Mouse (Mus musculus): ENCODE data around the gene Hsdl1.

The Hsdl1 gene

GRCm38 (mm10) chr8:119574437-119575365 is at the start of gene Hsdl1, which contains the start of gene Dnaaf1:
Hsdl1 (minus strand) TSS chr8:119575183.
Dnaaf1 (plus strand) TSS chr8:119575235.
- peak; percentile 94 to 95 for DNase-seq (ENCODE audit: low spot score in 2 of 2)

- DNase-seq (ENCODE audit: low spot score in 2 of 2): no peak
These were observed 48.8 kb upstream of the Hsdl1 start for GRCm38 (mm10) chr8:119623744-119624143.

- DNase-seq (ENCODE audit: low spot score in 2 of 2): no peak
These were observed 48.1 kb upstream of the Hsdl1 start for GRCm38 (mm10) chr8:119623061-119623460.

- no peak for DNase-seq (ENCODE audit: low spot score in 2 of 2)
These were observed 47.6 kb upstream of the Hsdl1 start for GRCm38 (mm10) chr8:119622555-119622954.

- peak; percentile 21 to 24 for DNase-seq (ENCODE audit: low spot score in 2 of 2)
These were observed 46.0 kb upstream of the Hsdl1 start for GRCm38 (mm10) chr8:119620848-119621465.

GRCm38 (mm10) chr8:119620116-119620840 is 45.3 kb upstream of the Hsdl1 start:
- DNase-seq (ENCODE audit: low spot score in 2 of 2): no peak

- no peak for DNase-seq (ENCODE audit: low spot score in 2 of 2)
These were observed 43.9 kb upstream of the Hsdl1 start for GRCm38 (mm10) chr8:119618887-119619286.

- peak; percentile 24 to 39 for DNase-seq (ENCODE audit: low spot score in 2 of 2)
These were observed 42.6 kb upstream of the Hsdl1 start for GRCm38 (mm10) chr8:119617586-119617985.

- no peak for DNase-seq (ENCODE audit: low spot score in 2 of 2)
These were observed 41.8 kb upstream of the Hsdl1 start for GRCm38 (mm10) chr8:119616811-119617210.

- no peak for DNase-seq (ENCODE audit: low spot score in 2 of 2)
These were observed 41.4 kb upstream of the Hsdl1 start for GRCm38 (mm10) chr8:119616358-119616757.

- no peak for DNase-seq (ENCODE audit: low spot score in 2 of 2)
These were observed 40.1 kb upstream of the Hsdl1 start for GRCm38 (mm10) chr8:119615096-119615495.

GRCm38 (mm10) chr8:119612471-119612870 is 37.5 kb upstream of the Hsdl1 start, which contains the start of gene Adad2:
Adad2 (plus strand) TSS chr8:119612747.
- no peak for DNase-seq (ENCODE audit: low spot score in 2 of 2)

GRCm38 (mm10) chr8:119606224-119606623 is 31.2 kb upstream of the Hsdl1 start:
- DNase-seq (ENCODE audit: low spot score in 2 of 2): no peak

GRCm38 (mm10) chr8:119604996-119605395 is 30.0 kb upstream of the Hsdl1 start, which contains the start of gene Taf1c:
Taf1c (minus strand) TSS chr8:119605222.
- DNase-seq (ENCODE audit: low spot score in 2 of 2): peak; percentile 85 to 93

GRCm38 (mm10) chr8:119604398-119604803 is 29.4 kb upstream of the Hsdl1 start:
- no peak for DNase-seq (ENCODE audit: low spot score in 2 of 2)

GRCm38 (mm10) chr8:119603771-119604170 is 28.8 kb upstream of the Hsdl1 start:
- DNase-seq (ENCODE audit: low spot score in 2 of 2): no peak

- no peak for DNase-seq (ENCODE audit: low spot score in 2 of 2)
These were observed 16.5 kb upstream of the Hsdl1 start for GRCm38 (mm10) chr8:119591456-119591855.

GRCm38 (mm10) chr8:119590348-119590747 is 15.4 kb upstream of the Hsdl1 start:
- no peak for DNase-seq (ENCODE audit: low spot score in 2 of 2)

- DNase-seq (ENCODE audit: low spot score in 2 of 2): no peak
These were observed 13.9 kb upstream of the Hsdl1 start for GRCm38 (mm10) chr8:119588844-119589243.

- DNase-seq (ENCODE audit: low spot score in 2 of 2): no peak
These were observed 13.3 kb upstream of the Hsdl1 start for GRCm38 (mm10) chr8:119588321-119588720.

- no peak for DNase-seq (ENCODE audit: low spot score in 2 of 2)
These were observed 10.9 kb upstream of the Hsdl1 start for GRCm38 (mm10) chr8:119585901-119586300.

Measured in heart, adult 9 months (tissue).